Comparison of ENCODE assay signal across 7 mouse cellular contexts in genomic region chr14:47650338-47650720, GRCm38 (mm10). TPM values are rescaled to one million over a fixed set of nuclear protein-coding genes. Genes with fewer than 3 reads are reported as not detected.
A peak's percentile ranks its signal among the peaks of the same experiment; 100 is the strongest.
DNase-seq lines count a peak whose midpoint lies in the region; ATAC-seq lines count a peak whose summit lies in the region.

No protein-coding gene starts in this region.

- WGBS in embryonic facial prominence, embryonic 15.5 days: 18% methylated on average over 6 of the region's 6 CpGs
- 38% methylated on average over 6 of the region's 6 CpGs for WGBS in limb, embryonic 13.5 days
- 16% methylated on average over 6 of the region's 6 CpGs for WGBS in stomach, embryonic 15.5 days

- H3K9me3 ChIP-seq in megakaryocyte, embryonic 14.5 days: no peaks in the 10 kb centered on the region
- no peaks in the 10 kb centered on the region for H3K9me3 ChIP-seq in embryonic facial prominence, embryonic 15.5 days (replicated peaks)
- no peaks in the 10 kb centered on the region for H3K9me3 ChIP-seq in limb, embryonic 13.5 days
- H3K9me3 ChIP-seq in stomach, embryonic 15.5 days: no peaks in the 10 kb centered on the region

- no peak for DNase-seq in left cerebral cortex, adult 11 months (ENCODE audit: low spot score)
- no peak for DNase-seq in natural killer cell, adult 2 months (ENCODE audit: low spot score in 2 of 2)

- H3K4me3 ChIP-seq in megakaryocyte, embryonic 14.5 days (replicated peaks): peak overlapping the region; percentile 95
- H3K4me3 ChIP-seq in embryonic facial prominence, embryonic 15.5 days (replicated peaks): peak overlapping the region; percentile 99
- peak overlapping the region; percentile 97 for H3K4me3 ChIP-seq in limb, embryonic 13.5 days
- H3K4me3 ChIP-seq in stomach, embryonic 15.5 days (replicated peaks): peak overlapping the region; percentile 99

- H3K36me3 ChIP-seq in megakaryocyte, embryonic 14.5 days (replicated peaks; ENCODE audit: low read length): peaks cover 7% of the 10 kb centered on the region
- H3K36me3 ChIP-seq in embryonic facial prominence, embryonic 15.5 days: no peaks in the 10 kb centered on the region
- 0 out of 2 replicates have a peak, but pooled peaks cover 3% of the 10 kb centered on the region for H3K36me3 ChIP-seq in limb, embryonic 13.5 days
- no peaks in the 10 kb centered on the region for H3K36me3 ChIP-seq in stomach, embryonic 15.5 days

- H3K4me2 ChIP-seq in embryonic facial prominence, embryonic 15.5 days (replicated peaks): peak overlapping the region; percentile 65
- peak overlapping the region; percentile 77 for H3K4me2 ChIP-seq in limb, embryonic 13.5 days (replicated peaks)
- peak overlapping the region; percentile 72 for H3K4me2 ChIP-seq in stomach, embryonic 15.5 days

- H3K27me3 ChIP-seq in megakaryocyte, embryonic 14.5 days (replicated peaks): no peaks in the 10 kb centered on the region
- H3K27me3 ChIP-seq in embryonic facial prominence, embryonic 15.5 days: no peaks in the 10 kb centered on the region
- peaks cover 3% of the 10 kb centered on the region; the same call in 1 of the 2 replicates for H3K27me3 ChIP-seq in limb, embryonic 13.5 days
- no peaks in the 10 kb centered on the region for H3K27me3 ChIP-seq in stomach, embryonic 15.5 days (replicated peaks)

- ATAC-seq in megakaryocyte, adult 5-6 weeks (ENCODE audit: poor library complexity, severe bottlenecking): no peak
- no peak for ATAC-seq in embryonic facial prominence, embryonic 15.5 days (ENCODE audit: insufficient number of reproducible peaks, low FRiP score, low TSS enrichment, low read depth)
- ATAC-seq in limb, embryonic 13.5 days (ENCODE audit: low FRiP score, low read depth): no peak
- ATAC-seq in stomach, embryonic 15.5 days (ENCODE audit: insufficient read depth, low FRiP score, low read depth): no peak

- peak overlapping the region; percentile 83 for H3K9ac ChIP-seq in embryonic facial prominence, embryonic 15.5 days
- peak overlapping the region; percentile 97 for H3K9ac ChIP-seq in limb, embryonic 13.5 days
- H3K9ac ChIP-seq in stomach, embryonic 15.5 days: peak overlapping the region; percentile 84; the same call in 1 of the 2 replicates

- H3K4me1 ChIP-seq in megakaryocyte, embryonic 14.5 days: peaks cover 15% of the 10 kb centered on the region
- peaks cover 14% of the 10 kb centered on the region for H3K4me1 ChIP-seq in embryonic facial prominence, embryonic 15.5 days
- H3K4me1 ChIP-seq in limb, embryonic 13.5 days: peaks cover 14% of the 10 kb centered on the region
- H3K4me1 ChIP-seq in stomach, embryonic 15.5 days: peaks cover 5% of the 10 kb centered on the region; the same call in 1 of the 2 replicates

- H3K27ac ChIP-seq in embryonic facial prominence, embryonic 15.5 days (replicated peaks): no peak overlapping the region
- H3K27ac ChIP-seq in limb, embryonic 13.5 days: no peak overlapping the region
- H3K27ac ChIP-seq in stomach, embryonic 15.5 days: no peak overlapping the region; the same call in 1 of the 2 replicates

RNA-seq across cellular contexts. Expression of gene Ktn1, which starts 2.1 kb away (rescaled TPM):
- 1.8 TPM in 1 of 2 replicates, not detected in the other for polyA plus RNA-seq in megakaryocyte, embryonic 14.5 days (2012; ENCODE audit: insufficient read depth, low replicate concordance)
- total RNA-seq in megakaryocyte, adult 5-6 weeks (2015): 26.1 and 28.6 TPM in 2 replicates
- 23.0 and 23.2 TPM in 2 replicates for total RNA-seq in megakaryocyte, adult 5-6 weeks (2017)
- 54.7 and 56.6 TPM in 2 replicates for polyA plus RNA-seq in embryonic facial prominence, embryonic 15.5 days (2015; fragmentation: Nextera tagmentation; extraction: Ambion mirVana)
- 54.5 and 58.7 TPM in 2 replicates for polyA plus RNA-seq in limb, embryonic 13.5 days (2015; fragmentation: Nextera tagmentation; extraction: Ambion mirVana)
- 53.7 and 60.1 TPM in 2 replicates for polyA plus RNA-seq in stomach, embryonic 15.5 days (2015; fragmentation: Nextera tagmentation; extraction: Ambion mirVana)

Comparison
In these comparisons a context has a peak if more than half of its experiments do, and no peak if none do; other contexts are left out.
1. RNA of gene Ktn1, which starts 2.1 kb away (polyA plus RNA-seq): 54.5 to 58.7 TPM in limb, embryonic 13.5 days, 54.7 to 56.6 TPM in embryonic facial prominence, embryonic 15.5 days and 53.7 to 60.1 TPM in stomach, embryonic 15.5 days; 1.8 TPM in megakaryocyte, embryonic 14.5 days; every median in the first group is over 10 times any median in the second.
2. Peak in every context shown above with its lines, with median percentiles within 50 percentile points of each other: H3K4me3 ChIP-seq, H3K4me2 ChIP-seq and H3K9ac ChIP-seq.